Mouse (Mus musculus): ENCODE results near the gene Pam.
"Not testable (repeated sequence)": the region's sequence is repeated elsewhere in the genome, so short reads cannot be mapped to it uniquely, and the experiment has no call there.

Pam gene

DNA sequence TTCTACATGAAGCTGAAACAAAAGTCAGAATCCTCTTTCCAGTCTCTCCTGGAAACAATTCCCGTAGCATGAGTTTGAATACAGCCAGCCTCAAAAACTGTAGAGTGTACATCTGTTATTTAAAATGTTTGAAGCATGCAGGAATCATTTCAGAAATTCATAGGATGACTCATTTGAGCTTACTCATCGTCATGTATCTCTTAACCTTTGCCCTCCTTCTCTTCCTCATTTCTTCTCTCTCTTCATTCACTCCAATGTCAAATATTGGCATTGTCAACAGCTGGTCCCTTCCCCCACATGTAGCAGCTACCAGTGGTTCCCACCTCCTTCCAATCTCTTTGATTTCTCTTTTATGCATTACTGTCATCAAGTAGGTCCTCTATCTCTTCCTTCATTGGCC is 59.7 kb downstream of the Pam start:
- no peak for DNase-seq (ENCODE audit: low spot score)

DNA sequence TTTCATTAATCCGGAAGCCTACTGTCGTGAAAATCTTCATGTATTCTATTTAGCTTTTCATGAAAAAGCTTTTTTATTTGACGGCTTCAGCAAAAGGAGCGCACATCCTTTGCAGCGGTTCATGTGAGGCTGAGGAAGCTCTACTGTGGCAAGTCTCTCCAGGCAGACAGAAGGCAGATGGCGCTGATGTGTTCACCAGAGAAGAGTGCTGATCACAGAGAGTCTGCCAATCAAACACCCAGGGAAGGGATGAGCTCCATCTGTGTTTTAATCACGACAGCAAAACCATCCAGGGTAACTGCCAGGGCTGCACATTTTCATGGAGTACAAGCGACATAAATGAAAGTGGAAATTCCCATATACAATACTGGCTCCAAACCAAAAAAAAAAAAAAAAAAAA is 63.6 kb downstream of the Pam start:
- DNase-seq (ENCODE audit: low spot score), result no peak

- DNase-seq (ENCODE audit: low spot score), result no peak
These were observed 66.4 kb downstream of the Pam start for GRCm38 (mm10) chr1:98029025-98029424.

- no peak for DNase-seq (ENCODE audit: low spot score)
These were observed 67.0 kb downstream of the Pam start for GRCm38 (mm10) chr1:98028468-98028867.

GRCm38 (mm10) chr1:98027959-98028358 is 67.5 kb downstream of the Pam start:
- DNase-seq (ENCODE audit: low spot score), result no peak

DNA sequence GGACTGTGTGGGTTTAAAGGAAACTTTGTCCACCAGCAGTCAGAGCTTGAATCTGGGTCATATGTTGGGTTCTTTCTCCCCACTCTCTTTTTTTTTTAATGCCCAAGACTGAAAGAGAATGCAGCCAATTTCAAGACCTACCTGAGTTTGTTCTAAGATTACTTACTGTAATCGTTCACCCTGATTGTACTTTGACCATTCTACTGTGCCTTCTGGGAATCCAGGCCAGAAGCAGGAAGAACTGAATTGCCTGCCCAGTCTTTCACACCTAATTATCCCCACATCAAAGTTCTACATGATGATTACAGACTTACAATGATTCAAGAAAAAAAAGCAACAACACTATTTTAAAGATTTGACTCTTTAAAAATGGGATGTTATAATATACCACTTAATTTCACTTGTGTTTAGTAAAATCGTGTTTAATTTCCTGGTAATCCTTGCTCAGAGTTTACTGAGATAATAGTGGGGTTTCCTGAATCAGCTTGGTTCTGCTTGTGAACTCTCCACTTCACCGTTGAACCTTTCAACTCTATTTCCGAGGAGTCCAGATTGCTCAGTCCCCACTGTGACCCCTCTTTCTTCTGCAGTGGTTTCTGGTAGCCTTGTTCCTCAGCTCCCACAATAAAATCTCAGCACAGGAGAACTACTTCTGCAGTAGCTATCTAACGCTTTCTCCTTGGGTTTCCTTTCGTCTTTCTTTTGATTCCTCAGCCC is 69.4 kb downstream of the Pam start:
- DNase-seq (ENCODE audit: low spot score), result no peak

DNA sequence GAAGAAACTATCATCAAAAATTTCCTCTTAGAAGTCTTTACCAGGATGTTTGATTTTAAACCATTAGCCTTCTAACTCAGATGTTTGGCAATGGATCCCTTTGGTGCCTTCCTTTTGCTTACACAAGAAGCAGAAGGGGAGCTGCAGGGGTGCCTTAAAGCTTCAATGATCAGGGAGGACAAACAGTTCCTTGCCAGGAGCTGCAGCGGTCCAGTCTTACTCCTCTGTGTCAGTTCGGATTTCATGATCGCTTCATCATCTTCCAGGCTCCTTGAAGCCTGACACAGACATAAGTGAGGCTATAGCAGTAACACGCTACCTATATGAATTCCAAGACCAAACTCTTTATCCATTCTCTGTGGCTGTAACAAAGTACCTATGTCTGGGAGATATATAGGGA is 71.6 kb downstream of the Pam start:
- DNase-seq (ENCODE audit: low spot score), result no peak

- DNase-seq (ENCODE audit: low spot score), result no peak
These were observed 76.5 kb downstream of the Pam start for GRCm38 (mm10) chr1:98018987-98019386.

- no peak for DNase-seq (ENCODE audit: low spot score)
These were observed 79.2 kb downstream of the Pam start for GRCm38 (mm10) chr1:98016004-98016848.

- DNase-seq (ENCODE audit: low spot score), result no peak
These were observed 79.9 kb downstream of the Pam start for GRCm38 (mm10) chr1:98015564-98015963.

GRCm38 (mm10) chr1:98002561-98003425 is 92.7 kb downstream of the Pam start:
- DNase-seq (ENCODE audit: low spot score), result no peak

GRCm38 (mm10) chr1:97999465-97999864 is 96.0 kb downstream of the Pam start:
- DNase-seq (ENCODE audit: low spot score), result no peak

GRCm38 (mm10) chr1:97998961-97999360 is 96.5 kb downstream of the Pam start:
- not testable (repeated sequence) for DNase-seq (ENCODE audit: low spot score)

- no peak for DNase-seq (ENCODE audit: low spot score)
These were observed 98.4 kb downstream of the Pam start for GRCm38 (mm10) chr1:97997088-97997487.

DNA sequence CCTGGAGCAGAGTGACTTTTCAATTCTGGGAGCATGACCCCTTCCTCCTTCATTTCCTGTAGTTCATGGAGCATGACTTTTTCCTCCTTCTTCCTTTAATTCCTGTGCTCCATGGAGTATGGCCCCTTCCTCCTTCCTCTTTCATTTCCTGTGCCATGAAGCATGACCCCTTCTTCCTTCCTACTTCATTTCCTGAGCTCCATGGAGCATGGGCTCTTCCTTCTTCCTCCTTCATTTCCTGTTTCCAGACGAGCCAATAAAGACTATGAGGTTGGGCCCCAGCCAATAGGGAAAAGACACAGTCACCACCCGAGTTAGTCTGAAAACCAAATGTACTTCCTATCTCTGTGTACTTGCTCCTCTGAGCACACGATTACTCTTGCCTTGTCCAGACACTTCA is 103.5 kb downstream of the Pam start:
- no peak for DNase-seq (ENCODE audit: low spot score)

DNA sequence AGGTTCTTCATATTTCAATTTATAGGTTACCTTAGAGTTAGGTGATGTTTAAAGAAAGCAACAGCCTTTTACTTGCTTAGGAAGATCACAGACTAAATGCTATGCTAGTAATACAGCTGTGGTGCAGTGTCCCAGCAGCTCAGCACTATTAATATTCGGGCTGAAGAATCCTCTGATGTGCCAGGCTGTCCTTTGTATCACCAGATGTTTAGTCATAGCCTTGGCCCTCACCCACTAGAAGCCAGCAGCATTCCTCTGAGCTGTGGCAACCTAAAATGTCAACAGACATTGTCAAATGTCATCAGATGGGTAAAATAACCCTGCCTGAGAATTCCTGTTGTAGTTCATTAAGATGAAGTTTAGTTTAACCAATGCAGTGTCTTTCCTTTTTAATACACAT is 112.3 kb downstream of the Pam start:
- no peak for DNase-seq (ENCODE audit: low spot score)

DNA sequence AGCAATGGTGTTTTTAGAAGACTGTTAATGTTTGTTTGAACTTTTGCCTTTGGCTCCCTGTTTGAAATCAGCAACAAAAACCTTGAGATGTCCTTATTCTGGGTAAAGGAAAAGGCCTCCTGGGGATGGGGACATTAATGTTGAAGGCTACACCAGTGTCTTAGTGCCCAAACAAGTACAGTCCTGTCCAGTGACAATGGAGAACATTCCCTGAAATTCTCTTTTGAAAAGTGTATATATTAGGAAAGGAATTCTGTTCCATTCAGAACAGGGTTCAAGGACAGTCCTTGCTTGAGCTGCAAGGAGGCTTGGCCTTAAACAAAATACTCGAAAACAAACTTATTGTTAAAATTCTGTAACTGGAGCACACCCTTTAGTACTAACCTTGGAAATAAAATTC is 116.0 kb downstream of the Pam start:
- no peak for DNase-seq (ENCODE audit: low spot score)

DNA sequence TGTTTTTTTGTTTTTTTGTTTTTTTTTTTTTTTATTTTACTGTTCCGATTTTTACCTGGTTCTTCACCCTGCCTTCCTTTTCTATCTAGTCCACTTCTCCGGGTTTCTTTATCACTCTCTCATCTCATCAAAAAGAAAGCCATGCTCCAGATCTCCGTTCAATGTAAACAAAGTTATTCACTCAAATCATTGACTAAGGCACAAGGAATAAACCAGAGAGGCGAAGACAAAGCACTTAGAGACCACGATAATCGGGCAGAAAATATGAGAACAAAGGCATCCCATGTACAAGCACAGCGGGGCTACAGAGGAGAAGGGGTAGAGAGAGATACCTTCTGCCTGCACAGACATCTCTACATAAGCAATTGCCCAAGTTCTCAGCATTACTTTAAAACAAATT is 117.9 kb downstream of the Pam start:
- DNase-seq (ENCODE audit: low spot score), result no peak

DNA sequence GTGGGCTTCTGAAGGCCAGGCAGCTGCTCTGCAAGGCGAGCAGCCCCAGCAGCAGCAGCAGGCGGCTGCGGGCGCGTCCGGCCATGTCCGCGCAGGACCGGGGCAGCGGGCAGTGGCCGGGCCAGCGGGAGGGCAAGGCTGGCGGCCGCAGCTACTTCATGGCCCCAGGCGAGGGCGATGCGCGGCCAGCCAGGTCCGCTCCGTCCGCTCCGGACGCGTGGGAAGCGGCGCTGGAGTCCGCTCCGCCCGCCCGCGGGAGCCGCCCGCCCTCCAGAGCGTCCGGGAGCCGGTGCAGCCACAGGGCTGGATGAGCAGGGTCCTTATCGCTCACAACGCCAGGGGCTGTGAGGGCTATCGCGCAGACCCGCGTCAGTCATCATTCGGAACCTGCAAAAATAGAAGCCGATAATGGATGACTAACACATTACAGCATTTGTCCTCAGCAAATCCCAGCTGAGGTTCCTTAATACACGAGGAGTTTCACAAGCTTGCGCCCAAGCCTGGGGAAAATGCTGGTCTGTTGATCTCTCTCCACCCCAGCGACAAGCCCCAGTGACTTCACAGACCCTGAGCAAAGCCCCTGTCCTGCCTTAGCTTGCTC is 118.5 kb downstream of the Pam start:
- peak; percentile 63 for DNase-seq (ENCODE audit: low spot score)

GRCm38 (mm10) chr1:97976072-97976471 is 119.4 kb downstream of the Pam start:
- no peak for DNase-seq (ENCODE audit: low spot score)

GRCm38 (mm10) chr1:97974968-97975367 is 120.5 kb downstream of the Pam start:
- DNase-seq (ENCODE audit: low spot score), result no peak

GRCm38 (mm10) chr1:97969765-97970164 is 125.7 kb downstream of the Pam start:
- no peak for DNase-seq (ENCODE audit: low spot score)
